Comparison of ENCODE assay signal across 14 mouse cellular contexts in genomic region chr9:107663525-107663924, GRCm38 (mm10). TPM values are rescaled to one million over a fixed set of nuclear protein-coding genes. Genes with fewer than 3 reads are reported as not detected.
DNase-seq lines count a peak whose midpoint lies in the region; ATAC-seq and TF ChIP-seq lines count a peak whose summit lies in the region.
"Had no signal": no experiment of that assay in that cellular context is flagged by ENCODE, and none has a peak within 500 bp of the region (broad histone marks: within the 10 kb centered on the region; RNA-seq: fewer than 3 reads in every experiment).

No protein-coding gene starts in this region.

- H3K27ac ChIP-seq in liver, postnatal 0 days (ENCODE audit: low read depth) = no peak overlapping the region
- H3K27ac ChIP-seq in liver, embryonic 12.5 days = no peak overlapping the region
- H3K27ac ChIP-seq in hindbrain, embryonic 15.5 days (replicated peaks) = peak overlapping the region; percentile 54
- H3K27ac ChIP-seq in neural tube, embryonic 12.5 days = no peak overlapping the region
- H3K27ac ChIP-seq: heart, embryonic 13.5 days; liver, embryonic 13.5 days had no signal

- no peaks in the 10 kb centered on the region for H3K36me3 ChIP-seq in liver, postnatal 0 days (replicated peaks; ENCODE audit: insufficient read depth, low read length)
- no peaks in the 10 kb centered on the region for H3K36me3 ChIP-seq in liver, embryonic 12.5 days
- no peaks in the 10 kb centered on the region for H3K36me3 ChIP-seq in hindbrain, embryonic 15.5 days
- no peaks in the 10 kb centered on the region for H3K36me3 ChIP-seq in neural tube, embryonic 12.5 days
- H3K36me3 ChIP-seq: heart, embryonic 13.5 days; liver, embryonic 13.5 days had no signal

- no peak for TF ChIP-seq CTCF in liver, postnatal 0 days (IDR thresholded peaks at IDR 0.05; ENCODE audit: low read depth)

- peak overlapping the region; percentile 61 for H3K4me2 ChIP-seq in liver, postnatal 0 days (ENCODE audit: low read depth, low read length)
- no peak overlapping the region for H3K4me2 ChIP-seq in liver, embryonic 12.5 days
- peak overlapping the region; percentile 30 for H3K4me2 ChIP-seq in hindbrain, embryonic 15.5 days
- H3K4me2 ChIP-seq in neural tube, embryonic 12.5 days (replicated peaks) = peak overlapping the region; percentile 6; the same call in 1 of the 2 replicates
- H3K4me2 ChIP-seq: heart, embryonic 13.5 days; liver, embryonic 13.5 days had no signal

- H3K27me3 ChIP-seq in liver, postnatal 0 days (ENCODE audit: insufficient read depth, low read length) = peaks cover 31% of the 10 kb centered on the region
- peaks cover 83% of the 10 kb centered on the region for H3K27me3 ChIP-seq in liver, embryonic 12.5 days (replicated peaks)
- peaks cover 22% of the 10 kb centered on the region for H3K27me3 ChIP-seq in hindbrain, embryonic 15.5 days
- peaks cover 27% of the 10 kb centered on the region for H3K27me3 ChIP-seq in neural tube, embryonic 12.5 days (replicated peaks)

- peak overlapping the region; percentile 35 for H3K9ac ChIP-seq in liver, postnatal 0 days (replicated peaks)
- no peak overlapping the region for H3K9ac ChIP-seq in liver, embryonic 12.5 days
- H3K9ac ChIP-seq in hindbrain, embryonic 15.5 days = no peak overlapping the region
- H3K9ac ChIP-seq in neural tube, embryonic 12.5 days = no peak overlapping the region
- H3K9ac ChIP-seq: heart, embryonic 13.5 days; liver, embryonic 13.5 days had no signal

- peak; percentile 46 to 64 for DNase-seq in cerebellum, postnatal 10 days
- DNase-seq in liver, postnatal 0 days = no peak
- DNase-seq in right cerebral cortex, postnatal 14 days = no peak
- no peak for DNase-seq in heart, adult 9 months (ENCODE audit: low spot score in 2 of 2)
- DNase-seq: embryo, embryonic 11 days; gastrocnemius, postnatal 36 days; liver, embryonic 13.5 days; lung, postnatal 14 days; spleen, adult 18-20 months had no signal

- H3K9me3 ChIP-seq in liver, postnatal 0 days (ENCODE audit: low read length) = no peaks in the 10 kb centered on the region
- H3K9me3 ChIP-seq in liver, embryonic 12.5 days (replicated peaks) = no peaks in the 10 kb centered on the region
- H3K9me3 ChIP-seq in hindbrain, embryonic 15.5 days = no peaks in the 10 kb centered on the region
- no peaks in the 10 kb centered on the region for H3K9me3 ChIP-seq in neural tube, embryonic 12.5 days
- H3K9me3 ChIP-seq: heart, embryonic 13.5 days; liver, embryonic 13.5 days had no signal

- TF ChIP-seq EP300 in liver, postnatal 0 days (IDR thresholded peaks at IDR 0.05; ENCODE audit: low read depth) = no peak

- WGBS in liver, postnatal 0 days (ENCODE audit: insufficient replicate concordance) = 73% methylated on average over 9 of the region's 9 CpGs
- 63% methylated on average over 9 of the region's 9 CpGs for WGBS in liver, embryonic 12.5 days (ENCODE audit: insufficient replicate concordance)
- 39% methylated on average over 9 of the region's 9 CpGs for WGBS in hindbrain, embryonic 15.5 days
- 49% methylated on average over 9 of the region's 9 CpGs for WGBS in neural tube, embryonic 12.5 days

- ATAC-seq in cerebellum, adult (ENCODE audit: insufficient number of reproducible peaks, low FRiP score, low TSS enrichment) = no peak
- no peak for ATAC-seq in liver, postnatal 0 days
- no peak for ATAC-seq in liver, embryonic 12.5 days
- ATAC-seq in hindbrain, embryonic 15.5 days (ENCODE audit: low FRiP score, low read depth) = no peak
- no peak for ATAC-seq in neural tube, embryonic 12.5 days (ENCODE audit: low FRiP score, low read depth)

- peak overlapping the region; percentile 34; the same call in 1 of the 2 replicates for H3K4me3 ChIP-seq in liver, postnatal 0 days (ENCODE audit: low read depth, low read length)
- H3K4me3 ChIP-seq in liver, embryonic 12.5 days = no peak overlapping the region
- H3K4me3 ChIP-seq in hindbrain, embryonic 15.5 days = no peak overlapping the region
- no peak overlapping the region for H3K4me3 ChIP-seq in neural tube, embryonic 12.5 days
- H3K4me3 ChIP-seq: heart, embryonic 13.5 days; liver, embryonic 13.5 days had no signal

- peaks cover 7% of the 10 kb centered on the region for H3K4me1 ChIP-seq in liver, postnatal 0 days (ENCODE audit: insufficient read depth)
- peaks cover 15% of the 10 kb centered on the region for H3K4me1 ChIP-seq in liver, embryonic 12.5 days
- peaks cover 50% of the 10 kb centered on the region for H3K4me1 ChIP-seq in hindbrain, embryonic 15.5 days (replicated peaks)
- peaks cover 40% of the 10 kb centered on the region for H3K4me1 ChIP-seq in neural tube, embryonic 12.5 days

RNA-seq across cellular contexts. Expression of gene Slc38a3, which starts 5.8 kb away (rescaled TPM):
- polyA plus RNA-seq in liver, postnatal 0 days (2015; fragmentation: Nextera tagmentation; extraction: Ambion mirVana) = 147 and 174 TPM in 2 replicates
- 2.8 and 3.3 TPM in 2 replicates for polyA plus RNA-seq in liver, embryonic 12.5 days (2016; fragmentation: Nextera tagmentation; extraction: Ambion mirVana)
- 41.4 and 43.3 TPM in 2 replicates for polyA plus RNA-seq in hindbrain, embryonic 15.5 days (2015; fragmentation: Nextera tagmentation; extraction: Ambion mirVana)
- polyA plus RNA-seq in neural tube, embryonic 12.5 days (2016; fragmentation: Nextera tagmentation; extraction: Ambion mirVana) = 12.8 and 14.1 TPM in 2 replicates

RNA-seq across cellular contexts. Expression of gene Gnat1, which starts 16.0 kb away (rescaled TPM):
- 5.8 and 6.2 TPM in 2 replicates for polyA plus RNA-seq in liver, postnatal 0 days (2015; fragmentation: Nextera tagmentation; extraction: Ambion mirVana)
- 1.9 and 2.4 TPM in 2 replicates for polyA plus RNA-seq in liver, embryonic 12.5 days (2016; fragmentation: Nextera tagmentation; extraction: Ambion mirVana)
- 2.0 and 3.6 TPM in 2 replicates for polyA plus RNA-seq in hindbrain, embryonic 15.5 days (2015; fragmentation: Nextera tagmentation; extraction: Ambion mirVana)
- 1.3 and 2.3 TPM in 2 replicates for polyA plus RNA-seq in neural tube, embryonic 12.5 days (2016; fragmentation: Nextera tagmentation; extraction: Ambion mirVana)

RNA-seq across cellular contexts. Expression of gene Gnai2, which starts 28.4 kb away (rescaled TPM):
- polyA plus RNA-seq in liver, postnatal 0 days (2015; fragmentation: Nextera tagmentation; extraction: Ambion mirVana) = 146 and 159 TPM in 2 replicates
- 206 and 210 TPM in 2 replicates for polyA plus RNA-seq in liver, embryonic 12.5 days (2016; fragmentation: Nextera tagmentation; extraction: Ambion mirVana)
- polyA plus RNA-seq in hindbrain, embryonic 15.5 days (2015; fragmentation: Nextera tagmentation; extraction: Ambion mirVana) = 332 and 343 TPM in 2 replicates
- polyA plus RNA-seq in neural tube, embryonic 12.5 days (2016; fragmentation: Nextera tagmentation; extraction: Ambion mirVana) = 465 and 488 TPM in 2 replicates

RNA-seq across cellular contexts. Expression of gene Sema3f, which starts 46.8 kb away (rescaled TPM):
- 0.76 and 1.1 TPM in 2 replicates for polyA plus RNA-seq in liver, postnatal 0 days (2015; fragmentation: Nextera tagmentation; extraction: Ambion mirVana)
- 3.9 and 4.2 TPM in 2 replicates for polyA plus RNA-seq in liver, embryonic 12.5 days (2016; fragmentation: Nextera tagmentation; extraction: Ambion mirVana)
- 14.0 and 18.5 TPM in 2 replicates for polyA plus RNA-seq in hindbrain, embryonic 15.5 days (2015; fragmentation: Nextera tagmentation; extraction: Ambion mirVana)
- polyA plus RNA-seq in neural tube, embryonic 12.5 days (2016; fragmentation: Nextera tagmentation; extraction: Ambion mirVana) = 21.4 and 21.5 TPM in 2 replicates

RNA-seq across cellular contexts. Expression of gene Sema3b, which starts 54.5 kb away (rescaled TPM):
- 0.41 and 0.56 TPM in 2 replicates for polyA plus RNA-seq in liver, postnatal 0 days (2015; fragmentation: Nextera tagmentation; extraction: Ambion mirVana)
- 0.35 and 0.52 TPM in 2 replicates for polyA plus RNA-seq in liver, embryonic 12.5 days (2016; fragmentation: Nextera tagmentation; extraction: Ambion mirVana)
- polyA plus RNA-seq in hindbrain, embryonic 15.5 days (2015; fragmentation: Nextera tagmentation; extraction: Ambion mirVana) = 4.6 and 5.1 TPM in 2 replicates
- 4.7 and 4.8 TPM in 2 replicates for polyA plus RNA-seq in neural tube, embryonic 12.5 days (2016; fragmentation: Nextera tagmentation; extraction: Ambion mirVana)

Comparison
In these comparisons a context has a peak if more than half of its experiments do, and no peak if none do; other contexts are left out.
1. DNase-seq: peak in cerebellum, postnatal 10 days (2 of 2); none in liver, postnatal 0 days (single experiment), right cerebral cortex, postnatal 14 days (single experiment) and heart, adult 9 months (0 of 2).